Mouse (Mus musculus): Measurements from ENCODE around the gene Serpinb9c.
"Not testable (repeated sequence)": the region's sequence is repeated elsewhere in the genome, so short reads cannot be mapped to it uniquely, and the experiment has no call there.

Serpinb9c gene

GRCm38 (mm10) chr13:33159642-33160041 is at the start of gene Serpinb9c:
Serpinb9c (minus strand) TSS chr13:33159742.
- in situ Hi-C loops (cut with MseI, MboI), result no loop called here

DNA sequence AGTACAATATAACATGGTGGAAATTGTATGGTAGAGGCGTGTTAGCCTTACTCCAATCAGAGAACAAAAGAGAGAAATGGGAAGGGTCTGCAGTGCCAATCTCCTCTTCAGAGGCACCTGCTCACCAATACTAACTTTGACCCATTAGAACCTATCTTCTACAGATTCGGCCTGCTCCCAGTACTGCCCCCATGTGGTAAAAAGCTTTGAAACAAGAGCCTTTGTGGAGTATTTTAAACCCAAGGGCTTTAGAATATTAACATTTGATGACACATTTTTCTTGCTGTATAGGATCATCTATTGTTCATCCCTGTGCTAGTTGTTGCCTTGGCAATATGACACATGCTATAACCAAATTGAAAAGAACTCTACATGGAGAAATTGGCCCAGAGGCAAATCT is 40.2 kb upstream of the Serpinb9c start:
- in situ Hi-C loops (cut with MseI, MboI), result no loop called here

GRCm38 (mm10) chr13:33192659-33193058 is 33.1 kb upstream of the Serpinb9c start, which contains the start of gene Serpinb9d:
Serpinb9d (plus strand) TSS chr13:33192959.
- in situ Hi-C loops (cut with MseI, MboI), result no loop called here

DNA sequence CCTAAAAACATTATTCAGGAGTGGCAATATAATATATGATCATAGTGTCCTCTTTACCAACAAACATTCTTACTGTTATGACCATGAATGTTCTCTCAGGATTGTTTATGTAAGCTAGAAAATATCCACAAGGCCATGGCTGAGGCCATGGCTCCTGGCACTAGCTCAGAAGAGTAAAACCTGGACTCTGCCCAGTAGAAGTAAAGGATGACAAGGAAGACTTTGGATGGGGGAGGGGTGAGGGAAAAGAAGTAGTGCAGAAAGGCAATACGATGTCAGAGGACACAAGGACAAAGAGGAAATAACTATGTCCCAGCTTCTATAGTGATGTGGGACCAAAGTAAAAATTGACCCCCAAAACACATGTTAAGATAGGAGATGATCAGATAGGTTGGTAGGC is 30.9 kb upstream of the Serpinb9c start:
- in situ Hi-C loops (cut with MseI, MboI), result not testable (repeated sequence)

- in situ Hi-C loops (cut with MseI, MboI), result no loop called here
Measured at GRCm38 (mm10) chr13:33141435-33141834, 18.1 kb downstream of the Serpinb9c start.

DNA sequence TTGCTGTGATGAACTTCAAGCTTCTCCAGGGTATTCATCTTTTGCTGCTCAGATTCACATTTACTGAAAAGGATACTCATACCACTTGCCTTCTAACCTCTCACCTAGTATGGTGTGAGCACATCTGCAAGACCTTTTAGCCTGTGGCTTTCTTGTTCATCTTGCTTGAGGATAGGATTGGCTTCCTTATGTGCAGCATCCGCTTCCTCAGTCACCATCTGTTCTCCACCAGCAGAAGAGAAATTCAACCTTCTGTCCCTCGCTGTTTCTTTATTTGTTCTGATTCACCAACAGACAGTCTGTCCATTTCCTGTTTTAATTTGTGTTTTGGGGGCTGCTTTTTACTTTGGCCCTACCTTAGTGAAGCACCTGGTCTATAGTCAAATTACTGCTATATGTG is 21.8 kb downstream of the Serpinb9c start:
- in situ Hi-C loops (cut with MseI, MboI), result no loop called here

DNA sequence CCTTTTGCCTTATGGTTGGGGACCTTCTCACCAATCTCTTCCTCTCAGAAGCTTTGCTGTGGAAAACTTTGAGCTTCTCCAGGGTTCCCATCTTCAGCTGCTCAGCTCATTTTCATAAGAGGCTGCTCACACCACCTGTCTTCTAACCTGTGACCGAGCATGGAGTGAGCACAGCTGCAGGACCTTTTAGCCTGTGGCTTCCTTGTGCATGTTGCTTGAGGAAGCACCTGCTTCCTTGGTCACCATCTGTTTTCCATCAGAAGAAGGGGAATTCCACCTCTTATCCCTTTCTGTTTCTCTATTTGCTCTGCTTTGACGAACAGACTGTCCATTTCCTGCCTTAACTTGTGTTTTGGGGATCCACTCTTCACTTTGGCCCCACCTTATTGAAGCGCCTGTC is 46.5 kb downstream of the Serpinb9c start:
- in situ Hi-C loops (cut with MseI, MboI), result no loop called here

GRCm38 (mm10) chr13:33105626-33106025 is 53.9 kb downstream of the Serpinb9c start:
- in situ Hi-C loops (cut with MseI, MboI), result no loop called here

Data from mouse trophoblast stem cell (cell line).